ENCODE assay signal across 1 mouse cellular context in the genomic region with DNA sequence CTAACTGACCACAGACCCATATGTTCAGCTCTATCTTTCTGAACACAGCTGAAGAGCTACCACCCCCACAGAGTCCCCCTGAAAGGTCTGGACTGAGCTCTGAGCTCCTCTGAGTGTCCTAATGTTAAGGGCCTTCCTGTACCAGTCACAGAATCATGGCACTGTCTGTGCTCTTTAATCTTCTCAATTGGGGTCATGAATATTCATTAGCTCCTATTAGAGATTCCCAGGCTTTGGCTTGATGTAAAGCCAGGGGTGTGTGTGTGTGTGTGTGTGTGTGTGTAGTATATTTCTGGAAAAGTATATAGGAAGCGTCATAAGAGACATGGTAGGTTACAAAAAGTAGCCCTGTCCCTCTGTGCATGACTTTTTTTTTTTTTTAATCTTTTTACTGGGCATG.
TF ChIP-seq lines count a peak whose summit lies in the region.

No protein-coding gene starts in this region.

TF ChIP-seq in MEL, 35 proteins besides CTCF, POLR2A, EP300 and RAD21:
- TF ChIP-seq POLR2AphosphoS2 (IDR thresholded peaks at IDR 0.05; ENCODE audit: low read length): no peak
- TF ChIP-seq RCOR1 (IDR thresholded peaks at IDR 0.05; ENCODE audit: low read depth, low read length): no peak
- TF ChIP-seq MAZ (IDR thresholded peaks at IDR 0.05; ENCODE audit: low read depth, low read length): no peak
- no peak for TF ChIP-seq TBP (IDR thresholded peaks at IDR 0.05; ENCODE audit: low read depth, low read length)
- no peak for TF ChIP-seq GATA1 (IDR thresholded peaks at IDR 0.05; ENCODE audit: low read depth, low read length)
- TF ChIP-seq MEF2A (IDR thresholded peaks at IDR 0.05; ENCODE audit: extremely low read depth, insufficient replicate concordance, low read depth, low read length, poor library complexity, severe bottlenecking): no peak
- no peak for TF ChIP-seq TCF12 (IDR thresholded peaks at IDR 0.05; ENCODE audit: low read depth, low read length)
- TF ChIP-seq CHD1 (IDR thresholded peaks at IDR 0.05; ENCODE audit: low read depth, low read length): no peak
- no peak for TF ChIP-seq GABPA (IDR thresholded peaks at IDR 0.05; ENCODE audit: low read depth, low read length)
- TF ChIP-seq POLR2AphosphoS5 (IDR thresholded peaks at IDR 0.05; ENCODE audit: borderline replicate concordance, low read depth, low read length): no peak
- TF ChIP-seq MYC (IDR thresholded peaks at IDR 0.05; ENCODE audit: low read depth, low read length): no peak
- TF ChIP-seq ELF1 (IDR thresholded peaks at IDR 0.05; ENCODE audit: low read depth, low read length): no peak
